Comparison of ENCODE assay signal across 18 mouse cellular contexts in the genomic region with DNA sequence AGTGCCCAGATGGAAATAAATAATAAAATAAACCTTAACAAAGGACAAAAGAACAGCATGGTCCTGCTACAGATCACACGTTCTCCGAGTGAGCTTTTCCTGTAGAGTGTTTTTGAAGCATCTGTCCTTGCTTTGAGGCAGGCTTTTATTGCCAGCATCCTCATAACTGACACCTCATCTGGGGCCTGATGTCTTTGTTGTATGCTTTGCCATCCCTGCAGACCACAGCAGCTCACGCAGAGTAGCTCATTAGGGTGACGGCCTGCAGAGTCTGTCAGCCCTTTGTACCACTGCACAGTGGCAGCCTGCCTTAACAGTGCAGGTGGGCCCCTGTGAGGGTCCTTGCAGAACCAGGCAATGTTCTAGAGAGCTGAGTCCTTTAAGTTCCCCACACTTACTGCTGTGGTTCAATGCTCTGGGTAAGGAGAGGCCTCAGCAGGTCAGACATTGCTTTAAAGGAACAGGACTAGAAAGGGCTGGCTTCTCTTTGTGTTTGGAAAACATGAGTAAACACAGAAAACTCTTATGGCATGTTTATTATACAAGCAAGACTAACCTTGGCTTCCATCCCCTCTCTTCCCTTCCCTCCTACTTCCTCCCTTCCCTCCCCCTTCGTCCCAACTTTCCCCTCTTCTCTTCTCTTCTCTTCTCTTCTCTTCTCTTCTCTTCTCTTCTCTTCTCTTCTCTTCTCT.
A peak's percentile ranks its signal among the peaks of the same experiment; 100 is the strongest.
DNase-seq lines count a peak whose midpoint lies in the region; ATAC-seq and TF ChIP-seq lines count a peak whose summit lies in the region.
"Had no signal": no experiment of that assay in that cellular context is flagged by ENCODE, and none has a peak within 500 bp of the region (broad histone marks: within the 10 kb centered on the region; RNA-seq: fewer than 3 reads in every experiment).

No protein-coding gene starts in this region.

- no peak overlapping the region for H3K4me3 ChIP-seq in lung, embryonic 14.5 days (ENCODE audit: low read depth, low read length)
- no peak overlapping the region for H3K4me3 ChIP-seq in limb, embryonic 10.5 days
- H3K4me3 ChIP-seq: embryonic facial prominence, embryonic 12.5 days; heart, embryonic 13.5 days; hindbrain, embryonic 15.5 days had no signal

- 43% methylated on average over 5 of the region's 5 CpGs for WGBS in lung, embryonic 14.5 days
- 49% methylated on average over 5 of the region's 5 CpGs for WGBS in limb, embryonic 10.5 days

- H3K9ac ChIP-seq in lung, embryonic 14.5 days, result no peak overlapping the region
- H3K9ac ChIP-seq: embryonic facial prominence, embryonic 12.5 days; heart, embryonic 13.5 days; hindbrain, embryonic 15.5 days had no signal

- H3K4me1 ChIP-seq in lung, embryonic 14.5 days (ENCODE audit: insufficient read depth), result peaks cover 10% of the 10 kb centered on the region
- 0 out of 2 replicates have a peak, but pooled peaks cover 4% of the 10 kb centered on the region for H3K4me1 ChIP-seq in limb, embryonic 10.5 days
- H3K4me1 ChIP-seq: embryonic facial prominence, embryonic 12.5 days; hindbrain, embryonic 15.5 days had no signal

- no peaks in the 10 kb centered on the region for H3K36me3 ChIP-seq in lung, embryonic 14.5 days (ENCODE audit: insufficient read depth)
- no peaks in the 10 kb centered on the region for H3K36me3 ChIP-seq in limb, embryonic 10.5 days
- H3K36me3 ChIP-seq: embryonic facial prominence, embryonic 12.5 days; heart, embryonic 13.5 days; hindbrain, embryonic 15.5 days had no signal

- H3K9me3 ChIP-seq in lung, embryonic 14.5 days (ENCODE audit: low read depth, low read length), result no peaks in the 10 kb centered on the region
- no peaks in the 10 kb centered on the region for H3K9me3 ChIP-seq in limb, embryonic 10.5 days (replicated peaks)
- H3K9me3 ChIP-seq: embryonic facial prominence, embryonic 12.5 days; hindbrain, embryonic 15.5 days had no signal

- H3K27ac ChIP-seq in lung, embryonic 14.5 days (ENCODE audit: low read depth), result peak overlapping the region; percentile 54; the same call in 1 of the 2 replicates
- H3K27ac ChIP-seq in limb, embryonic 10.5 days, result peak overlapping the region; percentile 65; the same call in 1 of the 2 replicates
- H3K27ac ChIP-seq: embryonic facial prominence, embryonic 12.5 days; heart, embryonic 13.5 days; hindbrain, embryonic 15.5 days had no signal

- H3K27me3 ChIP-seq in lung, embryonic 14.5 days (ENCODE audit: insufficient read depth, low read length), result no peaks in the 10 kb centered on the region
- no peaks in the 10 kb centered on the region for H3K27me3 ChIP-seq in limb, embryonic 10.5 days (ENCODE audit: low read depth, poor library complexity, severe bottlenecking)
- H3K27me3 ChIP-seq: CH12.LX; embryonic facial prominence, embryonic 12.5 days; heart, embryonic 13.5 days; hindbrain, embryonic 15.5 days had no signal

- ATAC-seq in lung, embryonic 14.5 days (ENCODE audit: insufficient read depth), result peak; percentile 53

- peak; percentile 4 for DNase-seq in embryo, embryonic 10.5 days (ENCODE audit: low spot score)
- no peak for DNase-seq in embryo, embryonic 10 days (ENCODE audit: low spot score)
- DNase-seq in lung, embryonic 14.5 days, result peak; percentile 79
- no peak for DNase-seq in lung, postnatal 36 days
- peak; percentile 11 for DNase-seq in Muller cell, postnatal 12 days (ENCODE audit: inconsistent ontology term)
- peak; percentile 36 for DNase-seq in limb, embryonic 10.5 days (ENCODE audit: low spot score)
- DNase-seq in spleen, postnatal 4 days (ENCODE audit: low spot score in 2 of 2), result no peak
- DNase-seq in spleen, postnatal 10 days (ENCODE audit: low spot score in 2 of 2), result no peak
- DNase-seq: cerebellum, adult 11-12 months; gastrocnemius, postnatal 25 days; kidney, adult 8-10 months; kidney, postnatal 4 days; right cerebral cortex, postnatal 25 days; thymus, postnatal 14 days had no signal

- H3K4me2 ChIP-seq in lung, embryonic 14.5 days, result no peak overlapping the region
- H3K4me2 ChIP-seq: embryonic facial prominence, embryonic 12.5 days; heart, embryonic 13.5 days; hindbrain, embryonic 15.5 days had no signal

- no peak for TF ChIP-seq CTCF in lung, embryonic 14.5 days (IDR thresholded peaks at IDR 0.05; ENCODE audit: low read depth)

Comparison
In these comparisons a context has a peak if more than half of its experiments do, and no peak if none do; other contexts are left out.
1. DNase-seq: peak in embryo, embryonic 10.5 days (single experiment), lung, embryonic 14.5 days (single experiment), Muller cell, postnatal 12 days (single experiment) and limb, embryonic 10.5 days (single experiment); none in embryo, embryonic 10 days (single experiment), lung, postnatal 36 days (single experiment), spleen, postnatal 4 days (0 of 2) and spleen, postnatal 10 days (0 of 2).